Mouse (Mus musculus): ENCODE data around the gene Mapk10. TPM values are rescaled to one million over a fixed set of nuclear protein-coding genes. Genes with fewer than 3 reads are reported as not detected.

Mapk10 gene
- polyA plus RNA-seq, 1 experiment, result 36.1 TPM

GRCm38 (mm10) chr5:103193700-103194099 is 17.4 kb downstream of the Mapk10 start:
- Histone ChIP-seq H3K27me3 (ENCODE audit: control insufficient read depth, insufficient read depth, low read length) (no peaks in the 10 kb centered on the region), H3K36me3 (ENCODE audit: control insufficient read depth, insufficient read depth, low read length) (no peaks in the 10 kb centered on the region), H3K27ac (ENCODE audit: control insufficient read depth, insufficient read depth, low read depth, low read length) (no peak overlapping the region), H3K4me1 (ENCODE audit: control insufficient read depth, insufficient read depth, low read length) (no peaks in the 10 kb centered on the region), H3K4me3 (ENCODE audit: control insufficient read depth, low read depth, low read length) (no peak overlapping the region)
- no peak for TF ChIP-seq POLR2A (IDR thresholded peaks at IDR 0.05; ENCODE audit: control insufficient read depth, low read depth, low read length)
- TF ChIP-seq CTCF (IDR thresholded peaks at IDR 0.05; ENCODE audit: control insufficient read depth, insufficient read depth, insufficient replicate concordance, low read depth, low read length), result no peak

- TF ChIP-seq POLR2A (IDR thresholded peaks at IDR 0.05; ENCODE audit: control insufficient read depth, low read depth, low read length), result no peak
- TF ChIP-seq CTCF (IDR thresholded peaks at IDR 0.05; ENCODE audit: control insufficient read depth, insufficient read depth, insufficient replicate concordance, low read depth, low read length), result no peak
- Histone ChIP-seq H3K36me3 (ENCODE audit: control insufficient read depth, insufficient read depth, low read length) (no peaks in the 10 kb centered on the region), H3K4me1 (ENCODE audit: control insufficient read depth, insufficient read depth, low read length) (no peaks in the 10 kb centered on the region), H3K27ac (ENCODE audit: control insufficient read depth, insufficient read depth, low read depth, low read length) (no peak overlapping the region), H3K27me3 (ENCODE audit: control insufficient read depth, insufficient read depth, low read length) (no peaks in the 10 kb centered on the region), H3K4me3 (ENCODE audit: control insufficient read depth, low read depth, low read length) (no peak overlapping the region)
Observed at GRCm38 (mm10) chr5:103191577-103191976, 19.6 kb downstream of the Mapk10 start.

- Histone ChIP-seq H3K27me3 (ENCODE audit: control insufficient read depth, insufficient read depth, low read length) (no peaks in the 10 kb centered on the region), H3K36me3 (ENCODE audit: control insufficient read depth, insufficient read depth, low read length) (no peaks in the 10 kb centered on the region), H3K4me3 (ENCODE audit: control insufficient read depth, low read depth, low read length) (no peak overlapping the region), H3K4me1 (ENCODE audit: control insufficient read depth, insufficient read depth, low read length) (no peaks in the 10 kb centered on the region), H3K27ac (ENCODE audit: control insufficient read depth, insufficient read depth, low read depth, low read length) (no peak overlapping the region)
- no peak for TF ChIP-seq CTCF (IDR thresholded peaks at IDR 0.05; ENCODE audit: control insufficient read depth, insufficient read depth, insufficient replicate concordance, low read depth, low read length)
- TF ChIP-seq POLR2A (IDR thresholded peaks at IDR 0.05; ENCODE audit: control insufficient read depth, low read depth, low read length), result no peak
Observed at GRCm38 (mm10) chr5:103184256-103184655, 26.9 kb downstream of the Mapk10 start.

GRCm38 (mm10) chr5:103181622-103182021 is 29.5 kb downstream of the Mapk10 start:
- Histone ChIP-seq H3K4me1 (ENCODE audit: control insufficient read depth, insufficient read depth, low read length) (no peaks in the 10 kb centered on the region; the same call in 1 of the 2 replicates), H3K36me3 (ENCODE audit: control insufficient read depth, insufficient read depth, low read length) (no peaks in the 10 kb centered on the region), H3K27me3 (ENCODE audit: control insufficient read depth, insufficient read depth, low read length) (no peaks in the 10 kb centered on the region), H3K4me3 (ENCODE audit: control insufficient read depth, low read depth, low read length) (peak overlapping the region; percentile 14), H3K27ac (ENCODE audit: control insufficient read depth, insufficient read depth, low read depth, low read length) (no peak overlapping the region)
- TF ChIP-seq CTCF (IDR thresholded peaks at IDR 0.05; ENCODE audit: control insufficient read depth, insufficient read depth, insufficient replicate concordance, low read depth, low read length) (no peak), POLR2A (IDR thresholded peaks at IDR 0.05; ENCODE audit: control insufficient read depth, low read depth, low read length) (no peak)

DNA sequence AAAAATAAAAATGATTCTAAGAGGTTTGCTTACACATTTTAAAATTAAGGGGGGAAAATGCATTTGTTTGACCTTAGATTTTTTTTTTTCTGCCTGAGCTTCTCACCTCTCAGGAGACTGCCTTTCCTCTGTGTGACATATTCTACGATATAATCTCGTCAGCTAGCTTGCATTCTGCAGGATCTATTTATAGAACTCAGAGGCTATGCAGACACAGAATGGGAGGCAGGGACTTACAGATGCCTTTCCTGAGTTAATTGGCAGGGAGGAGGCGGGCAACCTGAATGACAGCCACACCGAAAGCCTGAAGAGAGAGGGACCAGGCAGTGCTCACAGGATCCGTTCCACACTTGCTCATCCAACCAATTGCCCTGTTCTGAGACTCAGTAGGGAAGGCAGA is 34.1 kb downstream of the Mapk10 start:
- TF ChIP-seq CTCF (IDR thresholded peaks at IDR 0.05; ENCODE audit: control insufficient read depth, insufficient read depth, insufficient replicate concordance, low read depth, low read length), result no peak
- no peak for TF ChIP-seq POLR2A (IDR thresholded peaks at IDR 0.05; ENCODE audit: control insufficient read depth, low read depth, low read length)
- Histone ChIP-seq H3K4me1 (ENCODE audit: control insufficient read depth, insufficient read depth, low read length) (no peaks in the 10 kb centered on the region; the same call in 1 of the 2 replicates), H3K4me3 (ENCODE audit: control insufficient read depth, low read depth, low read length) (no peak overlapping the region), H3K36me3 (ENCODE audit: control insufficient read depth, insufficient read depth, low read length) (no peaks in the 10 kb centered on the region), H3K27ac (ENCODE audit: control insufficient read depth, insufficient read depth, low read depth, low read length) (no peak overlapping the region), H3K27me3 (ENCODE audit: control insufficient read depth, insufficient read depth, low read length) (no peaks in the 10 kb centered on the region)

DNA sequence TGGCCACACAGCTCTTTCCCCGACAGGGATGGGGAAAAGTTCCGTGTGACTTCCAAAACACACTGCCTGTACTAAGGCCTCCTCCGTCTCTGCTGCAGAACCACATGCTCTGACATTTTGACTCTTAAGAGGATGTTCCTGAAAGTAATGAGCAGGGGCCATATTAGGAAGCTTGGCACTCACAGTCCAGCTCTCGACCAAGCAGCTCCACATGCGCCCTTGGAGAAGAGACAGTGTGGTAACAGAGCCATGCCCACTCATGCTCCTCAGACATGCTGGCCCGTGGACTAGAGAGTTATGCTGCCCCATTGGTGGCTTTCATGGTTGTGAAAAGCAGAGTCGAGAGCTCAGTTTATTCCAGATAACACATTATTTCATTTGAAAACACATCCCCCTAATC is 35.1 kb downstream of the Mapk10 start:
- no peaks in the 10 kb centered on the region for H3K27me3 ChIP-seq (ENCODE audit: control insufficient read depth, insufficient read depth, low read length)
- H3K27ac ChIP-seq (ENCODE audit: control insufficient read depth, insufficient read depth, low read depth, low read length), result no peak overlapping the region
- no peaks in the 10 kb centered on the region; the same call in 1 of the 2 replicates for H3K4me1 ChIP-seq (ENCODE audit: control insufficient read depth, insufficient read depth, low read length)
- TF ChIP-seq POLR2A (IDR thresholded peaks at IDR 0.05; ENCODE audit: control insufficient read depth, low read depth, low read length) (no peak), CTCF (IDR thresholded peaks at IDR 0.05; ENCODE audit: control insufficient read depth, insufficient read depth, insufficient replicate concordance, low read depth, low read length) (no peak)
- no peak overlapping the region for H3K4me3 ChIP-seq (ENCODE audit: control insufficient read depth, low read depth, low read length)
- H3K36me3 ChIP-seq (ENCODE audit: control insufficient read depth, insufficient read depth, low read length), result no peaks in the 10 kb centered on the region

DNA sequence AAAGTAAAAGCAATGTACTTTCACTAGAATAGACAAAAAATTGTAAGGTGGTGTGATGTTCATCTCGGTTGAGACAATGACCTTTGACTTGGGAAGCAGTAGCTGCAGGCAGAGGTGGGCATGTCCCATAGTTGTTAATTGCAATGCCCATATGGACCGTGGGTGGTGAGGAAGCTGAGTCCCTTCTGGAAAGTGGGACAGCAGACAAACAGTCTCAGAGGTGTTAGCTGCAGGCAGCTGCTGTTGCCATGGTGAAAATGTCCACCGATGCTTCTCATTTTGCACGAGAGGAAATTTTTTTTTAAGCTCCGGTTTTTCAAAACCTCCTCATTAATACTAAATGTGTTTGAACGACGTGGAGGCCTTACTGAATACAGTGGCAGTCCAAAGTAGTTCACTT is 36.5 kb downstream of the Mapk10 start:
- H3K4me3 ChIP-seq (ENCODE audit: control insufficient read depth, low read depth, low read length), result no peak overlapping the region
- no peaks in the 10 kb centered on the region for H3K27me3 ChIP-seq (ENCODE audit: control insufficient read depth, insufficient read depth, low read length)
- no peaks in the 10 kb centered on the region; the same call in 1 of the 2 replicates for H3K4me1 ChIP-seq (ENCODE audit: control insufficient read depth, insufficient read depth, low read length)
- TF ChIP-seq POLR2A (IDR thresholded peaks at IDR 0.05; ENCODE audit: control insufficient read depth, low read depth, low read length), result no peak
- TF ChIP-seq CTCF (IDR thresholded peaks at IDR 0.05; ENCODE audit: control insufficient read depth, insufficient read depth, insufficient replicate concordance, low read depth, low read length), result no peak
- no peak overlapping the region for H3K27ac ChIP-seq (ENCODE audit: control insufficient read depth, insufficient read depth, low read depth, low read length)
- H3K36me3 ChIP-seq (ENCODE audit: control insufficient read depth, insufficient read depth, low read length), result no peaks in the 10 kb centered on the region

DNA sequence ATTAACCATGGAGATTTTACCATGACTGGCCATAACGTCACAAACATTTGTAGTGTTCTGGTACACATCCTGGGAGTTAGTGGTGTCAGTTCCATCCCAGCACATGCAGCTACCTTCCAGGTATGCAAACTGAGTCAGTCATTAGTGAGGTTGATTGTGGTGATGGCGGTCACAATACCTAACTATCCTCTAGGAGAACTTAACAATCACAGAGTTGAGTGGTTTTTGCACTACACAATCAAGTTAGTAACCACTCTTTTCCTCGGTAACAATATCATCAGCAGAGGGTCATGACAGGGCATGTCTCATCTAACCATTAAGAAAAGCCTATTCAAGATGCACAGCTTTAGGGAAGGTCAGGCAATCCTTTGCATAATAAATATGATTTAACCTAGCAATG is 39.9 kb downstream of the Mapk10 start:
- no peaks in the 10 kb centered on the region for H3K36me3 ChIP-seq (ENCODE audit: control insufficient read depth, insufficient read depth, low read length)
- H3K27me3 ChIP-seq (ENCODE audit: control insufficient read depth, insufficient read depth, low read length), result no peaks in the 10 kb centered on the region
- TF ChIP-seq CTCF (IDR thresholded peaks at IDR 0.05; ENCODE audit: control insufficient read depth, insufficient read depth, insufficient replicate concordance, low read depth, low read length) (no peak), POLR2A (IDR thresholded peaks at IDR 0.05; ENCODE audit: control insufficient read depth, low read depth, low read length) (no peak)
- no peak overlapping the region for H3K4me3 ChIP-seq (ENCODE audit: control insufficient read depth, low read depth, low read length)
- H3K27ac ChIP-seq (ENCODE audit: control insufficient read depth, insufficient read depth, low read depth, low read length), result no peak overlapping the region
- H3K4me1 ChIP-seq (ENCODE audit: control insufficient read depth, insufficient read depth, low read length), result no peaks in the 10 kb centered on the region
